Mouse (Mus musculus) C2C12 (cell line): Measurements from ENCODE around the gene Slc22a7.

Experiments
- CEBPB ChIP-seq: IDR thresholded peaks from one replicate; pipeline ENCODE4 v1.6.1; 2011; ENCODE audit warnings: low read depth, mild to moderate bottlenecking, control low read depth, moderate library complexity
- CTCF ChIP-seq: IDR thresholded peaks from one replicate; pipeline ENCODE4 v1.5.1; 2011; ENCODE audit not compliant: control insufficient read depth, insufficient read depth, insufficient read length
- MAX ChIP-seq: IDR thresholded peaks from one replicate; pipeline ENCODE4 v1.6.1; 2011; ENCODE audit warnings: mild to moderate bottlenecking, control low read depth
- MYOD1 ChIP-seq: IDR thresholded peaks from one replicate; pipeline ENCODE4 v1.6.1; 2011; ENCODE audit warnings: low read depth; ENCODE audit not compliant: control insufficient read depth, insufficient read length
- MYOG ChIP-seq: IDR thresholded peaks from one replicate; pipeline ENCODE4 v1.6.1; 2011; ENCODE audit not compliant: control insufficient read depth, insufficient read length; ENCODE audit errors: extremely low read depth
- USF1 ChIP-seq: IDR thresholded peaks from one replicate; pipeline ENCODE4 v1.6.1; 2011; ENCODE audit warnings: low read depth, mild to moderate bottlenecking, control low read depth, moderate library complexity

GRCm38 (mm10) chr17:46467830-46468229, 29.6 kb upstream of the Slc22a7 start:
- no peak for TF ChIP-seq CTCF
- no peak for TF ChIP-seq MYOG
- TF ChIP-seq MYOD1, result no peak
- TF ChIP-seq USF1, result no peak
- TF ChIP-seq CEBPB, result no peak
- no peak for TF ChIP-seq MAX
